Mouse (Mus musculus): ENCODE data around the gene Lrrc75b.

GRCm38 (mm10) chr10:75535423-75535822 is 24.7 kb downstream of the Lrrc75b start:
- TF ChIP-seq CTCF (IDR thresholded peaks at IDR 0.05; ENCODE audit: low read depth, low read length) (no peak), POLR2A (IDR thresholded peaks at IDR 0.05; ENCODE audit: insufficient read depth, low read length) (no peak)

All from ES-Bruce4 (cell line).